Mouse (Mus musculus) liver, adult 2 months (tissue): ENCODE results near the gene Mcf2.

ENCODE experiments used
- CTCF ChIP-seq: fragments of 200-500 bp; IDR thresholded peaks from 2 replicates; pipeline ENCODE4 v1.5.1; 2011; ENCODE audit warnings: low read depth, low read length, control low read depth
- POLR2A ChIP-seq: fragments of 200-500 bp; IDR thresholded peaks from 2 replicates; pipeline ENCODE4 v1.6.1; 2011; ENCODE audit warnings: low read length, control low read depth; ENCODE audit not compliant: insufficient read depth; ENCODE audit errors: extremely low read depth

DNA sequence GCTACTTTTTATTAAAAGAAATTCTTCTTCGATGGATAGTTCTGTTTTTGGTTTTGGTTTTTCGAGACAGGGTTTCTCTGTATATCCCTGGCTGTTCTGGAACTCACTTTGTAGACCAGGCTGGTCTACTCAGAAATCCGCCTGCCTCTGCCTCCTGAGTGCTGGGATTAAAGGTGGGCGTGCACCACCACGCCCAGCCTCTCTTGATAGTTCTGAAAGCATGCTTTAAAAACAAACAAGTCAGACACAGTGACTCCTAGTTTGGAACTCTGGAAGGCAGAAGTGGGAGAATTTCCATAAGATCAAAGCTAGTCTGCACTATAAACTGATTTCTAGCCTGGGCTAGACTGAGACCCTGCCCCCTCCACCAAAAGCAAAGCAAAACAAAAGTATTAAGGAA lies 8.8 kb downstream of the Mcf2 start:
- TF ChIP-seq CTCF (no peak), POLR2A (no peak)
